Mouse (Mus musculus): ENCODE data around the gene Hoxa10. TPM values are rescaled to one million over a fixed set of nuclear protein-coding genes. Genes with fewer than 3 reads are reported as not detected.

Gene Hoxa10
- polyA plus RNA-seq, 1 experiment from 2014 or later, result 7.8 TPM

DNA sequence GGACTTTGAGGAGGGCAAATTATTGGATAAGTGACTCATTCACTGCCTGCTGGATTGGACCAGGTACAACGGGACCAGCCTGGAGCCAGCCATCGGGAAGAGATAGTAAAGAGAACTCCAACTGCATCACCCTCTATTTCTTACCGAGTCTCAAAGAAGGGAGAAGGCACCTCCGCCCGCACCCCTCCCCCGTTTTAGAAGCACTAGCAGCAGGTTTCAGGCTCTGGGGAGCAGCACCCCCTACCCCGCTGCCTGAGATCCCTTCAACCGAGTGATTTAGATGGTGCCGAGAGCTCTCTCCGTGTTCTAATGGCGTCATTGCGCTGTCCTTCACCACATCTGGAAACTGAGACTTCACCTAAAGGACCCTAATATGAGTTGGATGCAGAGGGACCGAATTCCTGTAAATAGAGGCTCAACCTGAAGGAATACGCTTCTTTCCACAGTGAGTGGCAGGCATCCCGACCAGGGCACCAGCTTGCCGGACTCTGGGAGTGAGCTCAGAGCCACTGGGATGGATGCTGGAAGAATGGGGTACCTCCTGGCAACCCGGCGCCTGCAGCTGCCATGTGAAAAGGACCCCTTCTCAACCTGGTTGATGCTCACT, 24.8 kb upstream of the Hoxa10 start:
- no peak for ATAC-seq
- Histone ChIP-seq H3K4me2 (replicated peaks; ENCODE audit: low read depth) (no peak overlapping the region), H3K36me3 (ENCODE audit: control insufficient read depth, insufficient read depth) (no peaks in the 10 kb centered on the region), H3K9me3 (ENCODE audit: control insufficient read depth) (no peaks in the 10 kb centered on the region), H3K9ac (ENCODE audit: low read depth, low read length) (no peak overlapping the region), H3K27ac (ENCODE audit: low read depth, low read length) (no peak overlapping the region), H3K4me1 (replicated peaks; ENCODE audit: control insufficient read depth, insufficient read depth, low read length) (no peaks in the 10 kb centered on the region), H3K27me3 (replicated peaks; ENCODE audit: control insufficient read depth, insufficient read depth, low read length) (peaks cover 96% of the 10 kb centered on the region), H3K4me3 (ENCODE audit: low read depth, low read length) (no peak overlapping the region)
- TF ChIP-seq CTCF (IDR thresholded peaks at IDR 0.05; ENCODE audit: low read depth), result no peak
- WGBS, result 2% methylated on average over 18 of the region's 18 CpGs

GRCm38 (mm10) chr6:52264106-52264790, 23.6 kb upstream of the Hoxa10 start:
- H3K4me1 ChIP-seq (replicated peaks; ENCODE audit: control insufficient read depth, insufficient read depth, low read length), result no peaks in the 10 kb centered on the region
- 10% methylated on average over 5 of the region's 5 CpGs for WGBS
- H3K9me3 ChIP-seq (ENCODE audit: control insufficient read depth), result no peaks in the 10 kb centered on the region
- H3K27ac ChIP-seq (ENCODE audit: low read depth, low read length), result no peak overlapping the region
- no peaks in the 10 kb centered on the region for H3K36me3 ChIP-seq (ENCODE audit: control insufficient read depth, insufficient read depth)
- H3K27me3 ChIP-seq (replicated peaks; ENCODE audit: control insufficient read depth, insufficient read depth, low read length), result peaks cover 92% of the 10 kb centered on the region
- no peak overlapping the region for H3K4me3 ChIP-seq (ENCODE audit: low read depth, low read length)
- ATAC-seq, result no peak
- no peak overlapping the region for H3K9ac ChIP-seq (ENCODE audit: low read depth, low read length)
- no peak overlapping the region for H3K4me2 ChIP-seq (replicated peaks; ENCODE audit: low read depth)
- no peak for TF ChIP-seq CTCF (IDR thresholded peaks at IDR 0.05; ENCODE audit: low read depth)

- Histone ChIP-seq H3K4me2 (replicated peaks; ENCODE audit: low read depth) (no peak overlapping the region), H3K27ac (ENCODE audit: low read depth, low read length) (no peak overlapping the region), H3K27me3 (replicated peaks; ENCODE audit: control insufficient read depth, insufficient read depth, low read length) (peaks cover 90% of the 10 kb centered on the region), H3K4me3 (ENCODE audit: low read depth, low read length) (no peak overlapping the region), H3K9ac (ENCODE audit: low read depth, low read length) (no peak overlapping the region), H3K9me3 (ENCODE audit: control insufficient read depth) (no peaks in the 10 kb centered on the region), H3K36me3 (ENCODE audit: control insufficient read depth, insufficient read depth) (no peaks in the 10 kb centered on the region), H3K4me1 (replicated peaks; ENCODE audit: control insufficient read depth, insufficient read depth, low read length) (no peaks in the 10 kb centered on the region)
- 7% methylated on average over 6 of the region's 6 CpGs for WGBS
- ATAC-seq, result no peak
- no peak for TF ChIP-seq CTCF (IDR thresholded peaks at IDR 0.05; ENCODE audit: low read depth)
These were observed 22.6 kb upstream of the Hoxa10 start for GRCm38 (mm10) chr6:52263321-52263585.

DNA sequence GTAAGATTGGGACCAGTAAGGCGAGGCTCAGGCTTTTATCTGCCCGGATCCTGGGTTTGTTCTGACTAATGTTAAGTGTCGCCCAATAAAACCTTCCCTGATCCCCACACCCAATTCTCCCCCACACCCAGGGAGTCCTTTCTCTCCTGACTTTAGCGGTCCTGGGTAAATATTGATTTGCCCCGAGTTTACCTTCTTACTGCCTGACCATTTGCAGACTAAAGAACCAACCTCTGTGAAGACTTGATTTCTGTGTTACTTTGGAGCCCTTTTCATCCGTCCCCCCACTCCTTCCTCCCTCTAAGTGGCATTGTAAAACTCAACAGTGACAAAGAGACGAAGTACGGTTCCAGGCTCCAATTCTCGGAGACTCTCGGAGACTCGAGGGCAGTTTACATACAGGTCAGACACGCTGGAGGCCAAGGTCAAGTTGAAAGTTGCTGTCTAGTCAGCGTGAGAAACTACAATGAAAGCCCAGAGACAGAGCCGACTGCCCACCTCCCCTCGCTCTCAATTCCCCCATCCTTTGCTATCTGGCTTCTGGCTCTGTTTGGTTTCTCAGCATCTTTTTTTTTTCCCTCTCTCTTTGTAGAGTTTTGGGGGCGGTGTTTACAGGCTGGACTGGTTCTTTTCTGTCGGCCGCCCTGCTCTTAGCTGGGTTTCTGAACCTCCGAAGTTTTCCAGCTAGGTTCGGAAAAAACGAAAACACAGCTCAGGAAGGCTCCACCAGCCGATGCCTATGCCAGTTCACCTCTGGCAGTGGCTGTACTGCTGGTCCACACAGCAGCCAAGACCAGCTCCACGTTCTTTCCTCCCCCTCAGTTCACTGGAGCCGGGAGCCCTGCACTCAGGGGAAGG, 22.0 kb upstream of the Hoxa10 start:
- 3% methylated on average over 24 of the region's 24 CpGs for WGBS
- no peak overlapping the region for H3K27ac ChIP-seq (ENCODE audit: low read depth, low read length)
- no peak for TF ChIP-seq CTCF (IDR thresholded peaks at IDR 0.05; ENCODE audit: low read depth)
- no peaks in the 10 kb centered on the region for H3K9me3 ChIP-seq (ENCODE audit: control insufficient read depth)
- ATAC-seq, result no peak
- no peaks in the 10 kb centered on the region for H3K36me3 ChIP-seq (ENCODE audit: control insufficient read depth, insufficient read depth)
- no peak overlapping the region for H3K4me2 ChIP-seq (replicated peaks; ENCODE audit: low read depth)
- peak overlapping the region; percentile 2; the same call in 1 of the 2 replicates for H3K4me3 ChIP-seq (ENCODE audit: low read depth, low read length)
- no peaks in the 10 kb centered on the region for H3K4me1 ChIP-seq (replicated peaks; ENCODE audit: control insufficient read depth, insufficient read depth, low read length)
- H3K27me3 ChIP-seq (replicated peaks; ENCODE audit: control insufficient read depth, insufficient read depth, low read length), result peaks cover 88% of the 10 kb centered on the region
- H3K9ac ChIP-seq (ENCODE audit: low read depth, low read length), result no peak overlapping the region

- H3K4me1 ChIP-seq (replicated peaks; ENCODE audit: control insufficient read depth, insufficient read depth, low read length), result no peaks in the 10 kb centered on the region
- no peak overlapping the region for H3K9ac ChIP-seq (ENCODE audit: low read depth, low read length)
- peaks cover 87% of the 10 kb centered on the region for H3K27me3 ChIP-seq (replicated peaks; ENCODE audit: control insufficient read depth, insufficient read depth, low read length)
- no peak overlapping the region for H3K27ac ChIP-seq (ENCODE audit: low read depth, low read length)
- no peaks in the 10 kb centered on the region for H3K36me3 ChIP-seq (ENCODE audit: control insufficient read depth, insufficient read depth)
- H3K4me3 ChIP-seq (ENCODE audit: low read depth, low read length), result peak overlapping the region; percentile 2; the same call in 1 of the 2 replicates
- no peak for TF ChIP-seq CTCF (IDR thresholded peaks at IDR 0.05; ENCODE audit: low read depth)
- H3K9me3 ChIP-seq (ENCODE audit: control insufficient read depth), result no peaks in the 10 kb centered on the region
- WGBS, result 5% methylated on average over 9 of the region's 9 CpGs
- ATAC-seq, result no peak
- no peak overlapping the region for H3K4me2 ChIP-seq (replicated peaks; ENCODE audit: low read depth)
These were observed 21.3 kb upstream of the Hoxa10 start for GRCm38 (mm10) chr6:52261751-52262462.

Data from intestine, postnatal 0 days (tissue).